Mouse (Mus musculus) lung, embryonic 16.5 days (tissue): ENCODE results near the gene Nek9. TPM values are rescaled to one million over a fixed set of nuclear protein-coding genes. Genes with fewer than 3 reads are reported as not detected.

Experiments
- polyA plus RNA-seq: library from polyadenylated mRNA; unstranded; fragments of >200 nt; fragmentation: Nextera tagmentation; extraction: Ambion mirVana; gene quantifications from 2 replicates; pipeline ENCODE4 v1.2.1, GENCODE M21; 2015

The Nek9 gene
- polyA plus RNA-seq, 1 experiment from 2014 or later: 20.9 TPM

Other genes with a start within 250 kb of the Nek9 start
- 6.3 and 6.4 TPM in 2 replicates for gene Prox2, start 228.6 kb downstream of the Nek9 start, polyA plus RNA-seq
- gene Dlst, start 228.5 kb downstream of the Nek9 start, polyA plus RNA-seq: 110 TPM in 2 replicates
- 0.94 and 1.6 TPM in 2 replicates for gene Rps6kl1, start 188.1 kb downstream of the Nek9 start, polyA plus RNA-seq
- gene Pgf, start 161.6 kb downstream of the Nek9 start, polyA plus RNA-seq: 9.7 and 9.9 TPM in 2 replicates
- 83.3 and 86.6 TPM in 2 replicates for gene Eif2b2, start 119.9 kb downstream of the Nek9 start, polyA plus RNA-seq
- 8.5 and 9.0 TPM in 2 replicates for gene Mlh3, start 68.8 kb downstream of the Nek9 start, polyA plus RNA-seq
- gene Acyp1, start 50.9 kb downstream of the Nek9 start, polyA plus RNA-seq: 67.5 and 70.2 TPM in 2 replicates
- gene Zc2hc1c, start 50.8 kb downstream of the Nek9 start, polyA plus RNA-seq: 2.5 and 2.9 TPM in 2 replicates
- gene Tmed10, start 35.5 kb upstream of the Nek9 start, polyA plus RNA-seq: 332 and 342 TPM in 2 replicates
- gene Fos, start 134.5 kb upstream of the Nek9 start, polyA plus RNA-seq: 6.8 and 7.9 TPM in 2 replicates